Mouse (Mus musculus) 416B (cell line): ENCODE data around the gene Nfix.
"Not testable (repeated sequence)": the region's sequence is repeated elsewhere in the genome, so short reads cannot be mapped to it uniquely, and the experiment has no call there.

Experiments used
- DNase-seq: peaks from one replicate; pipeline ENCODE4 v3.0.0; 2011; ENCODE audit warnings: low read depth

Gene Nfix

DNA sequence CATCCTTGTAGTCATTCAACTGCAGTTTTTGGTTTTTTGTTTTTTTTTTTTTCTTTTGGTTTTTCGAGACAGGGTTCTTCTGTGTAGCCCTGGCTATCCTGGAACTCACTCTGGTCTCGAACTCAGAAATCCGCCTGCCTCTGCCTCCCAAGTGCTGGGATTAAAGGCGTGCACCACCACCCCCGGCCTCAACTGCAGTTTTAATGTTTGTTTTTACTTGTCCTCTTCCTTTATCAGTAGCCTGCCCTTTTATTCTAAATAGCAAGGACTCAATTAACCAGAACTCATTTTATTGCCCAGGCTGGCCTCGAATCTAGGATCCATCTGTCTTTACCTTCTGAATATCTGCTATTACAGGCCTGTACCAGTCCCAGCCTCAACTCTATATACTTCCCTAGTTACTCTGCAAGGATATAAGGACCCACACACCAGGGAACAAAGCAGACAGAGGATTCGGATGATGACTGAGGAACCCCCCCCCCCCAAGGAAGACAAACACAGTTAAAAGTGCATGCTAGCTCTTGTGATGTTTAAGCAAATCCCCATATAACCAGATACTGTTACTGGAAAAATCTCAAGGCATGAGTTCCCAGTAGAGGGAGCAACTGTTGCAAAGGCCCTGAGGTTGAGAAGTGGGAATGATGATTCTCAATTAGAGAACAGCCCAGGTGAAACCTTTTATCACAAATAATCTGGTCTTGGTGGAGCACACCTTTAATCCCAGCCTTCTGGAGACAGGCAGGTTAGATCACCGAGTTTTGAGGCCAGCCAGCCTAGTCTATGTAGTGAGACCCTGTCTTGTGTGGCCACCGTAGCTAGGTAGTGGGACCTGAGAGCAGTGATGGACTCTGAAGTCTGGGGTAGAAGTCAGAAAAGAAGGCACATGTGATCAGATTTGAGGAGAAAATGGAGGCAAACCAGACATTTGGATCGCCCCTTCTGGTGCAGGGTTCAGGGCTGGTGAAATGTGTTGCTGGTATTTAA is 32.9 kb upstream of the Nfix start:
- peak; percentile 53 for DNase-seq

DNA sequence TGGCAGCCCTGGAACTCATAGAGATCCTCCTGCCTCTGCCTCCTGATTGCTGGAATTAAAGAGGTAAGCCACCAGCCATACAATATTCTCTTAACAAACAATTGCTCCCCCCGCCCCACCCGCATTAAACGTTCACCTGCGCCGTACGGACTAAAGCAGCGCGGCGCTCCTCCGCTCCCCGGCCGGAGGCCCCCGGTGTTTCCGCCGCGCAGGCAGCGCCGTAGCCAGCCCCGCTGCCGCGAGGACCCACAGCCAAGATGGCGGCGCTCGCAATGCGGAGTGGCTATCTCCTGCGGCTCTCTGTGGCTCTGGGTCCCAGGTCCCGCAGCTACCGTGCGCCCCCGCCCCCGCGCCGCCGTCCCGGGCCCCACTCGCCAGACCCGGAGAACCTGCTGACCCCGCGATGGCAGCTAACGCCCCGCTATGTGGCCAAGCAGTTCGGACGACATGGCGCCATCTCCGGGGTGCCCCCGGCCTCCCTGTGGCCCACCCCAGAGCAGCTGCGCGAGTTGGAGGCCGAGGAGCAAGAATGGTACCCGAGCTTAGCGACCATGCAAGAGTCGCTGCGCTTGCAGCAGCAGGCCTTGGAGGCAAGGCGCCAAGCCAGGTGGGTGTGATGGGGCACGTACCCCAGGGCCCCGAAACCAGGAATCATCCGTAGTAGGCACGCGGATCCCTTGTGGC is 32.0 kb upstream of the Nfix start:
- peak; percentile 78 for DNase-seq

DNA sequence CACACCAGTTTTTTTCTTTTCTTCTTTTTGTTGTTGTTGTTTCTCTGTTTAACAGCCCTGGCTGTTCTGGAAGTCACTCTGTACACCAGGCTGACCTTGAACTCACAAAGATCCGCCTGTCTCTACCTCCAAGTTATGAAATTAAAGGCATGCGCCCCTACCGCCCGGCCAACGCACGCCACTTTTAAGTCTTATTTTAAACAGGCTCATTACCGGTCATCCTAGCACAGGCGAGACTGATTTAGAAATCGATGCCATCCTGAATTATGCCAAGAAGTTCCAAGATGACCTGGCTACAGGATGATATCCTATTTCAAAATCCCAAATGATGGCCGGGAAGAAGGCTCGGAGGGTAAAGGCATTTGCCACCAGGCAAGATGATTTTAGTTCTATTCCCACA is 31.3 kb upstream of the Nfix start, which contains the start of gene Gadd45gip1:
TSS of gene Gadd45gip1 (plus strand) at position 33 of the 400 bp plus-strand sequence.
- peak; percentile 93 for DNase-seq

DNA sequence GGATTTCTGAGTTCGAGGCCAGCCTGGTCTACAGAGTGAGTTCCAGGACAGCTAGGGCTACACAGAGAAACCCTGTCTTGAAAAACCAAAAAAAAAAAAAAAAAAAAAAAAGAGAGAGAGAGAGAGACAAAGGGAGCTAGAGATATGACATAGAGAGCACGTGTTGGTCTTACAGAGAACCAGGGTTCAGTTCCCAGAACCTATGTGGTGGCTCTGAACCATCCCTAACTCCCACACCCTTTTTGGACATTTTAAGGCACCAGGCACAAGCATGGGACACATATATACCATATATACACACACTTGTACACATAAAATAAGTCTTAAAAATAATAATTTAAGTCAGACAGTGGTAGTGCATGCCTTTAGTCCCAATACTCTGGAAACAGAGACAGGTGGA is 26.4 kb upstream of the Nfix start:
- DNase-seq = not testable (repeated sequence)

DNA sequence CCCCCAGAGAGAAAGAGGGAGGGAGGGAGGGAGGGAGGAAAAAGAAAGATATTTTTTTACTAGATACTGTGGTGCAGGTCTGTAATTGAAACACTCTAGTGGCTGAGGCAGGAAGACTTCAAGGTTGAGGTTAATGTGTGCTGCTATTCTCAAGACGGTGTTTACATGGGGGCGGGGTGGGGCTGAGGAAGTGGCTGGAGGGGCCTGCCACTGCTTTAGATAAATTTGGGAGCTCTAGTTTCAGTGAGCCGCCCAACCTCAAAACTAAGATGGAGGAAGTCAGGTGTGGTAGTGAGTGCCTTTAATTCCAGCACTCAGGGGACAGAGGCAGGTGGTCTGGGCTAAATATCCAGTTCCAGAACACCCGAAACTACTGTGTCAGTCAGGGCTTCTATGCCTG is 25.5 kb upstream of the Nfix start:
- peak; percentile 94 for DNase-seq

DNA sequence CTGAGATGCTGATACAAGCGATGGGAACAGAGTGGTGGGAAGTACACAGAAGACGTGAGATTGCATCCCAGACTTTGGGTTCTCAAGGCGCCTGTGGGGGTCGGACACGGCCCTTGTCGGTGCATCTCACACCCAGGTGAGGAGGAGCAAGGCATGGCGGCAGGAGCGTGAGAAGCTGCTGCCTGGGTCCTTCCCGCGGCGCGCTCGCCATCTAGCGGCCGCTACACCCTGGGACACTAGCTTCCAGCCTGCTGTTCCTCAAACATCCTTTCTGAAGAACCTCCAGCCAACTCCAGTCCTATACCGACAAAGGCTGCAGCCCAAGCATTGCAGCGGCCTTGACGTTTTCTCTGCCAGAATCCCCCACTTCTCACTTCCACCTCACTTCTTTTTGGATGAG is 23.5 kb upstream of the Nfix start:
- peak; percentile 84 for DNase-seq

DNA sequence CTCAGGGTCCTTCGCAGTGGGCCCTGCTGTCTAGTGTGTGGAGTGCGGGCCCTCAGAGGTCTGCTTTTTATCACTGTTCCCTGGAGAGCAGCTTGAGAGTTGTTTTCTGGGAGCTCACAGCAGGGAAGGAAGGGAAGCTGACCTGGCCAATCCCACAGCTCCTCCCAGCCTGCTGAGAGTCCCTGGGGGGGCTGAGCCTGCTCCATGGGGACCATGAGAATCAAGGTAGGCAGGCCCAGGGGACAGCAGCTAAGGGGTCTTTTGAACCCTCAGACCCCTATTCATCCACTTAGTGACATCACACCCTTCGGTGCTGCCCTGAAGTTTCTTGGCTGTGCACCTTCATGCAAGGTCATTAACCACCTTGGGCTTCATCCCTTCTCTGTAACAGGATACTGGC is 22.6 kb upstream of the Nfix start, which contains the start of gene Dand5:
TSS of gene Dand5 (minus strand) at position 101 of the 400 bp plus-strand sequence.
- DNase-seq = no peak

DNA sequence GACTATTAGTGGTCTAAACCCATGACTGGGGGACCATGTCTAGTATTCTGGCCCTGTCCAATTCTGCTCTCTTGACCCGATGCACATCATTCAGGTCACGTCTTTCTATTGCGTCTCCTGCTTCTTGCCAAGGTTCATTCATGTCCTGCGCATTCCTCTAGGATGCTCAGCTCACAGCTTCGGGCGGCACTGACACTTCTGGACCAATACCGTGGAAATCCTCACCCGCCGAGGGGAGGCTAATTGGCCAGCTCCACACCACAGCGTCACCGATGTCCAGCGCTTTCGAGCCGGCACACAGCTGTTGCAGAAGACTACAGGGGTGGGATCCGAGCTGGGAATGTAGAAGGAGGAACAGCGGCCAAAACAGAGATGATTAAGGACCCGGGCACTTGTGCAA is 16.0 kb upstream of the Nfix start:
- no peak for DNase-seq

DNA sequence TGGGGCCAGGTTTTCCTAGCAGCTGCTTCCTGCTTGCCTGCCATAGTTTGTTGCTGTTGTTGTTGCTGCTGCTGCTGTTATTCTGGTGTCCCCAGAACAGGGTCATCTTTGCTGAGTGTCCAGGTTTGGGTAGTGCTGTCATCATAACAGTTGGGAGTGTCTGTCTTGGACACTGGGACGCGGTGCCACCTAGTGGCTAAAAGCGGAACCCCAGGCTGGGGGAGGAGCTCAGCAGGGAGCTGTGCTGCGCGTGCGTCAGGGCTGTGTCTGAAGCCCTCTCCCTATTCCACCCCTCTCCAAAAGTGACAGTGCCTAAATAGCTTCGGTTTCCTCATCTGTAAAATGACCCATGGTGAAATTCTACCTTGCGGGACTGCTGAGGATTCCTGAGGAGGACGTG is 15.4 kb upstream of the Nfix start:
- DNase-seq = peak; percentile 88

DNA sequence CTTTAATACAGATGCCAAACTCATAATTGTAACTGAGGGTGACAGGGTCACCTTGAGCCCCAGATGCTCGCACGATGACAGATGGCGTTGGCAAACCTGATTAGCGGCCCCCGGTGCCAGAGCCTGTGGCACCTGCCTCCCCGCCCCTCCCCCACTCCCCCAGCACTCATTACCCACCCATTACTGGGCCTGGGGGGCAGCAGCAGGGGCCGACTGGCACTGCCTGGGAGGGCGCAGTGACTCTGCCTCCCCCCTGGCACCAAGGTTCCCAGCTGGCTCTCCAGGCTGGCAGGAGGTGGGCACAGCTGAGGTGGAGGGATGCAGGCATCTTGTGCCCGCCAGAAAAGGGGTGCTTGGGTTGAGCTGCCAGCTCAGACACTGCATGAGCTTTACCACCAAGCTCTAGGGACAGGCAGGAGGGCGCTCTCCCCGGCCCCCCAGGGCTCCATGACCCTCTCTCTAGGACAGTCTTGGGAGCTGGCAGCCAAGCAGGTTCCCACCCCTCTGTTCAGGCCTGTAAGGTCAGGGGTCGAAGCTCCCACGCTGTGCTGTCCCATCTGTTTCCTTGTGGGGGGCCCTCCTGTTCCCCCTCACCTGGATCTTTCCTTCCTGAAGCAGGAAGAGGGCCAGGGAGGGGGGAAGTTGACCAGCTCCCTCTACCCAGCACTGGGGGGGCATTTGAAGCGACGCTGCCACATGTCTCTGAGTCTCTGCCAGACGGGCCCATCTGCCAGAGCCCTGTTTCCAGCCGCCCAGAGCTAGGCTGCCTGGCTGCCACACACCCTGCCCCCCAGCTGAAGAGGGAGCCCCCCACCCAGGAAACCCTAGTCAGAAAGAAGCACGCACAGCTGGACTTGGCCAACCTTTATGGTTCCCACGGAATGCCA is 14.7 kb upstream of the Nfix start:
- no peak for DNase-seq

DNA sequence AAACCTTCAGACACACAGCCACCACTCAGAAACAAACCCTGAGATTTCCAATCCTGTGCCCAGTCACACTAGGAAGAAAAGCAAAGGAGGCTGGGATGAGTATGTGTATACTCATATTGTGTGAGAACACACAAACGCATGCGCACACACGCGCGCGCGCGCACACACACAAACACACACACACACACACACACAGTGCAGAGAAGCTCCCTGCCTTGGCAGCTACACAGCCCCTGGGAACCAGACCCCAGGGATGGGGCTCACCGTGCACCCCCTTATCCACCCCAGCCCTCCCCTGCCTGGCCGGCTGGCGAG is 14.1 kb upstream of the Nfix start:
- no peak for DNase-seq

DNA sequence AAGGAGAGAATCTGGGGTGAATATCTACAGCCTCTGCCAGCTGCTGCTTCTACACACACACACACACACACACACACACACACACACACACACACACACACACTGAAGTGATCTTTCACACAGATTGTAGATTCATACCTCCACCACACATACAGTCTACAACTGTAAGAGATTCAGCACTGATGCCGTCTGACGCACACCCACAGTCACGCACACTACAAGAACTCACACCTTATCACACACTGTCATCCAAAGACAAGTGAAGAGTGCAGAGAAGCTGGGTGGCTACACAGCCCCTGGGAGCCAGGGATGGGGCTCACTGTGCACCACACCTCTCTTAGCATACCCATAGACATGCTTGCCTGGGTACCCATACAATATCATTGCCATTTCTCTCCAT is 13.7 kb upstream of the Nfix start:
- DNase-seq = no peak

DNA sequence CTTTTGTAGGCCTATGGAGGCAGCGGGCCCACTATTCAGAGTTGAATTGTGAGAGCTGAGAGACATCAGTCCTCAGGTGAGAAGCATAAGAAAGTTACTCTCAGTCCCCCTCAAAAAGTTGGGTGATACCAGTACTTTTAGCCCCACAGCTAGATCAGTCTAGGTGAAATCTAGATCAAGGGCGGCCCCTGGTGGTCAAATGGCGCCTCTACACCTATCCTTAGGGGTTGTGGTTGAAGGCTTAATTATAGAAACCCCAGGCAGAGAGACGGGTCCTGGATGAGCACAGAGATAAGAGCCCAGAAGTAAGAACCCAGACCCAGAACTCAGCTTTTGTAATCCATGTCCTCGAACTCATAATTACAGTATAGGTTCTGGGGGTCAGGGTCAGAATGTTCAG is 12.9 kb upstream of the Nfix start:
- DNase-seq = peak; percentile 83

DNA sequence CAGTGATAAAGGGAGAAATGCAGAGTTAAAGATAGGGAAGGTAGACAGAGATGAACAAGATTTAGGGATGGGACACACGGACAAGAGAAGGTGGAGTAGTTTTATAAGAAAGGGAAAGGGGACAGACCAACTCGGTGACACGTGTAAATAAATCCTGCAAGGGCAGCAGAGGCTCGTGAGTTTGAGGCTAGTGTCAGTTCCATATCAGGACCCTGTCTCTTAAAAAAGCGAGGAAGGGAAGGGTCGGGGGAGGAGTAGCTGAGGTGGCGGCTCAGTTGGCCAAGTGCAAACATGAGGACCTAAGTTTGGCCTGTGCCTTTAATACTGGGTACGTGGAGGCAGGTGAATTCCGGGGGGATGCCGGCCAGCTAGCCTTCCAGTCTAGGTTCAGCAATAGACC is 11.2 kb upstream of the Nfix start:
- no peak for DNase-seq

DNA sequence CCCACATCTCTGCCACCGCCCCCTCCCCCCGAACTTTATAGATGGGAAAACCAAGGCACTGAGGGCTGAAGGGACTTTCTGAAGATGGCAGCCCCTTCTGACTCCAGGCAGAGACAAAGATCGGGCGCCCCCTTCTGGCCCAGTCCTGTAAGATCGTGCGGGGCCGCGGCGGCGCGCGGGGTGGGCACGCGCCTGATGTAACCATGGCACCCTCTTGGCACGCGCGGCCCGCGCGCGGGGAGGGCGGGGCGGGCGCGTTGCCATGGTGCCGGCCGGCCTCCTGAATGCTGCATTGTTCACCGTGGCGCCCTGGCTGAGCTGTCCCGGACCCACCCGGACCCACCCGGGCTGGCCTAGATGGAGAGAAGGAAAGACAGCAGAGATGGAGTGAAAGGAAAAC is 10.8 kb upstream of the Nfix start:
- DNase-seq = peak; percentile 88

DNA sequence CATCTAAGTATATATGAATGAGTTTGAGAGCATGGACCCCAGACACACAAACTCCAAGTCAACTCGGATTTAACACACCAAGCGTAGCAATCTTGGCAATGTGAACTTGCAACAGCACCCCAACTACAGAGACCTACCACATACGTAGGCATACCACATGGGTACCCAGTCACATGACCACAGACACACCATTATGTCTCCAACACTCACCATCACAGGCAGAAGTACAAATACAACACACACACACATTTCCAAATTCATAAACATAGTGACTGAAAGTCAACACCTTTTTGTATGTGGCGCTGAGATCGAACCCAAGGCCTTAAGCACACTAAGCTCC is 9.8 kb upstream of the Nfix start:
- no peak for DNase-seq

DNA sequence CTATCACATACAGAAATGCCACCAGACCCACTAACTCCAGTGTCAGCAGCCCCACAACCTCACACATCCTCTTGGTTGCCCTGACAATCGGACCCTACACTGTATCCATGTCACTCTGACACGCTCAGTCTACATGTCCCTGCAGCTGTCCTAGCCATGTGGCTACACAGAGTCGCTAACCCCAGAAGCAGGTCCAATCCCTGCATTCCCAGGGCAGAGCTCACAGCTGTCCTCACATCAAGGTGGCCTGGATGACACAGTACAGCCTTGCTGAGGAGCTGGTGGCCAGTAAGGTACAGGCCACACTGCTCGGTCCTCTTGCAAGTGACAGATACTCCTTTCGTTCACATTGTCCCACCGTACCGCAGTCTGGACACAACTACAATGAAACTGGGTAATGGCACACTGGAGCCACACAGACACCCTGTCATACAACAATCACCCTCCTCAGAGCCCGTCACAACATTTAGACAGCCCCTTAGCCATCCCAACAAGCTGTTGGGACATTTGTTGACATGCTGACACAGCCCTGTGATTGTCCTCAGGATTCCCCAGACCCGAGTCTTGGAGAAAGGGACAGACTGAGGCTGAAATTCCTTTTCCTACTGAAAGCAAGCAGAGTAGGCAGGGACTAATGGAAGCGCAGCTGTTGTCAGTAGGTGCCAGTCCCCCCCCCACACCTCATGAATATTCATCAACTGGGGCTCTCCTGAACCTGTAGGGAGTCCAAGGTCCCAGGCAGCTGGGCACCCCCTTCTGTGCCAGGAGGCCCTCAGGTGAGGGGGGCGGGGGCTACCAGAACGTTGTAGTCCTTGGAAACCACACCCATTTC is 9.2 kb upstream of the Nfix start:
- DNase-seq = no peak

DNA sequence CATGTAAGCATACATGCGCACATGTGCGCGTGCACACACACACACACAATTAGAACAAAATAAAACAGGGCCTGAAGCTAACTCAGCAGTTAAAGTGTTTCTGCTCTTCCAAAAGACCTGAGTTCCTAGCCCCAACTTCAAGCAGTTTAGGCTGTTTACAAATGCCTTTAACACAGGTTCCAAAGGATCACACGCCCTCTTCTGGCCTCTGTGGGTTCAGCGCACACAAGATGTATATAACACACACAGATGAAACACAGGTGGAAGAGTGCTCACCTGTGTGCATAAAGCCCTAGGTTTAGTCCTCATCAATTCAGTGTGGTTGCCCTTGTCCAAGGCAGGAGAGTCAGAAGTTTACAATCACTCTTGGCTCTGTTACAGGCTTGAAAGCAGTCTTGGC is 5.9 kb upstream of the Nfix start:
- DNase-seq = no peak

DNA sequence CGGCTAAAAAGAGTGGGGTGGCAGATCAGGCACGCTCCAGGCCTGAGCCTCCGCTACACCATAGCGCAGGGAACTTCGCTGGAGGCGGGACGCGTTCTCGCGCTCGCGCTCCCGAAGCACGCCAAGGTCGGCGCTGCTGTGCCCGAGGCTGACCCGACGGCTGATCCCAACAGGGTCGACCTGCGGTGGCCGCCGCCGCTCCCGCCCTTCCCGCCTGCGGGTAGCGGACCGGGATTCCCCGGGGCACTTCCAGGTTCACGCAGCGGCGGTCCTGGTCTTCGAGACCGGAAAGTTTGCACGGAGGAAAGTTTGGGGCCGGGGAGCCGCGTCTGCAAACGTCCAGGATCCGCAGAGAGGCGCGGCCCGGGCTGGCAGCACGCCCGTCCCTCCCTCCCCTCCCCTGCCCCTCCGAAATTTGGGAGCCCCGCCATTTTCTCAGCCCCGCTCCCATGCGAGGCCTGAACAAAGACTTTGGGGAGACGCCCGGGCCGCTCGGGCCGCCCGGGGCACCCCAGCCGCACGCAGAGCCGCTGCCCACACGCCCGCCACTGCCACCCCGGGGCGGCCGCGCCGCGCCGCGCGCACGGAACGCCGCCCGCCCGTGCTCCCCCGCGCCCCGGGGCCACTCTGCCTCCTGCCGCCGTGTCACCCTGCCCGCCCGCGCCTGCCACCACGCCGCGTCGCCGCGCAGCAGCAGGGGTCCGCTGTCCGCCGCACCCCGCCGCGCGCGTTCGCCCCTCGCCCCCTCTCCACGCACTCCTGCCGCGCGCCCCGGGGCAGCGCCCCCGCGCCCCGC is 810 bp downstream of the Nfix start:
- peak; percentile 65 for DNase-seq

DNA sequence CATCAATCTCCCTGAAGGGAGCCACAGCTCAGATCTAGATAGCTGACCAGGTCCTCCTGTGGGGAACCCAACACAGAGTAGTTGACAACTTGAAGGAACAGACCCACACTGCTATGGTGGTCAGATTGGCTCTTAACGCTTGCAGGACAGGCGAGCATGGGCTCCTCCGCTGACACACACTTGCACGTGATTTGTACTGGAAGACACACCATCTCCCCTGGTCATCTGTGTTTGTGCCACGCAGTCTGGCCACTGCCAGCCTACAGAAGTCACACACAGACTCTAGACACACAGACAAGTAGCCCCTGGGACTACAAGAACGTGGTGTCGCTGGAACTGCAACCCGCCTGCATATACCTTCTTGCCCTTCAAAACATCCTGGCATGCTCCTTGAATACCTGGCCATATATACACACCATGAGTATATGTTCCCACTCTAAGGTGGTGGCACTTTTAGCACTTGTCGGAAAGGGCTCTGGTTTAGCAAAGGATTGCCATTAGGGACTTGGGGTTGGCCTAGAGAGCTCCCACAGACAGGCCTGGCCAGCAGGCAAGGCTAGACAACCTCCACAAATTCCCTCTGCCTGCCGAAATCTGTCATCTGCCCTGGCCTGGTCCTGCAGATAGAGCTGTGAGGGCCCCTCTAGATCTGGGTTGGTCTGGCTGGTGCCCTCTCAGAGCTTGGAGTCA is 1.6 kb downstream of the Nfix start:
- DNase-seq = no peak
